Mouse (Mus musculus) CD4-positive, CD25-positive, alpha-beta regulatory T cell (primary cell): ENCODE measurements around the gene Ppp1r3c. TPM values are rescaled to one million over a fixed set of nuclear protein-coding genes. Genes with fewer than 3 reads are reported as not detected.

Source experiments
- polyA plus RNA-seq: library from polyadenylated mRNA; unstranded; fragments of 100-300 nt; shearing (Covaris generic); gene quantifications from one replicate; pipeline ENCODE4 v1.2.1, GENCODE M21; 2017

Ppp1r3c gene
- not detected for polyA plus RNA-seq

GRCm38 (mm10) chr19:36736537-36736936 lies at the start of gene Ppp1r3c:
Ppp1r3c (minus strand) TSS chr19:36736653.

Other genes with a start within 250 kb of the Ppp1r3c start
- 4.8 TPM for gene Hectd2, start 182.0 kb downstream of the Ppp1r3c start, polyA plus RNA-seq
- gene Tnks2, start 97.6 kb upstream of the Ppp1r3c start, polyA plus RNA-seq = 173 TPM
- 2.4 TPM for gene Fgfbp3, start 183.0 kb upstream of the Ppp1r3c start, polyA plus RNA-seq
- 27.8 TPM for gene Btaf1, start 189.4 kb upstream of the Ppp1r3c start, polyA plus RNA-seq